ENCODE assay signal across 8 mouse cellular contexts in genomic region chr17:47629717-47630677, GRCm38 (mm10). TPM values are rescaled to one million over a fixed set of nuclear protein-coding genes. Genes with fewer than 3 reads are reported as not detected.
DNase-seq lines count a peak whose midpoint lies in the region; ATAC-seq lines count a peak whose summit lies in the region.

No protein-coding gene starts in this region.

- intact Hi-C loops in heart, postnatal 10 days (cut with DNase I) = loop anchor here (5.0 kb wide), 1 partner anchor 47 kb away; no protein-coding TSS in a partner anchor

- DNase-seq in embryo, embryonic 10 days (ENCODE audit: low spot score) = peak; percentile 45
- DNase-seq in embryo, embryonic 9.5 days (ENCODE audit: extremely low spot score) = no peak
- DNase-seq in MN1 (ENCODE audit: low spot score) = peak; percentile 53
- DNase-seq in heart, postnatal 10 days = peak; percentile 44 to 57
- DNase-seq in left cerebral cortex, adult 18-20 months (ENCODE audit: low spot score in 2 of 2) = peak; percentile 24 to 30
- DNase-seq in spleen, postnatal 10 days (ENCODE audit: low spot score in 2 of 2) = peak; percentile 63 to 71

- ATAC-seq in erythroblast, adult 5-6 weeks (replicated peaks; ENCODE audit: low FRiP score, poor library complexity, severe bottlenecking) = peak; percentile 54
- ATAC-seq in megakaryocyte progenitor cell, adult 5-6 weeks (replicated peaks; ENCODE audit: poor library complexity) = peak; percentile 17

RNA-seq across cellular contexts. Expression of gene Usp49, which starts 0.5 kb away (rescaled TPM):
- total RNA-seq in erythroblast, adult 5-6 weeks (2015; ENCODE audit: low replicate concordance) = 7.3 and 36.5 TPM in 2 replicates
- total RNA-seq in erythroblast, adult 5-6 weeks (2017; ENCODE audit: low replicate concordance) = 14.8 and 27.6 TPM in 2 replicates
- 1 to 10 TPM; 5.4 to 5.5 TPM for total RNA-seq in heart, postnatal 10 days (2021)
- total RNA-seq in left cerebral cortex, adult 18-20 months (2021) = 10 to 100 TPM in 1 of 2 experiments, 1 to 10 TPM in 1; 8.0 to 11.3 TPM
- total RNA-seq in megakaryocyte progenitor cell, adult 5-6 weeks (2015) = 4.8 and 5.9 TPM in 2 replicates
- total RNA-seq in megakaryocyte progenitor cell, adult 5-6 weeks (2017) = 4.5 and 6.4 TPM in 2 replicates

RNA-seq across cellular contexts. Expression of gene Gm20517, which starts 18.6 kb away (rescaled TPM):
- 2.5 and 4.8 TPM in 2 replicates for total RNA-seq in erythroblast, adult 5-6 weeks (2015; ENCODE audit: low replicate concordance)
- total RNA-seq in erythroblast, adult 5-6 weeks (2017; ENCODE audit: low replicate concordance) = 6.3 and 16.2 TPM in 2 replicates
- 1 to 10 TPM; 3.0 to 3.5 TPM for total RNA-seq in heart, postnatal 10 days (2021)
- 1 to 10 TPM; 3.3 to 8.3 TPM for total RNA-seq in left cerebral cortex, adult 18-20 months (2021)
- 0.56 and 2.2 TPM in 2 replicates for total RNA-seq in megakaryocyte progenitor cell, adult 5-6 weeks (2015)
- 3.4 and 3.6 TPM in 2 replicates for total RNA-seq in megakaryocyte progenitor cell, adult 5-6 weeks (2017)

RNA-seq across cellular contexts. Expression of gene Med20, which starts 18.6 kb away (rescaled TPM):
- total RNA-seq in erythroblast, adult 5-6 weeks (2015; ENCODE audit: low replicate concordance) = 10.4 and 19.9 TPM in 2 replicates
- total RNA-seq in erythroblast, adult 5-6 weeks (2017; ENCODE audit: low replicate concordance) = 48.5 and 68.2 TPM in 2 replicates
- total RNA-seq in heart, postnatal 10 days (2021) = 10 to 100 TPM; 21.9 to 23.0 TPM
- total RNA-seq in left cerebral cortex, adult 18-20 months (2021) = 10 to 100 TPM; 33.0 to 33.5 TPM
- total RNA-seq in megakaryocyte progenitor cell, adult 5-6 weeks (2015) = 20.4 and 23.8 TPM in 2 replicates
- total RNA-seq in megakaryocyte progenitor cell, adult 5-6 weeks (2017) = 37.7 and 40.7 TPM in 2 replicates

RNA-seq across cellular contexts. Expression of gene Bysl, which starts 18.7 kb away (rescaled TPM):
- total RNA-seq in erythroblast, adult 5-6 weeks (2015; ENCODE audit: low replicate concordance) = 1.2 and 2.1 TPM in 2 replicates
- total RNA-seq in erythroblast, adult 5-6 weeks (2017; ENCODE audit: low replicate concordance) = 3.2 and 4.3 TPM in 2 replicates
- total RNA-seq in heart, postnatal 10 days (2021) = 10 to 100 TPM; 17.2 to 19.0 TPM
- 10 to 100 TPM; 18.3 to 18.7 TPM for total RNA-seq in left cerebral cortex, adult 18-20 months (2021)
- total RNA-seq in megakaryocyte progenitor cell, adult 5-6 weeks (2015) = 9.8 and 11.6 TPM in 2 replicates
- 15.4 and 16.0 TPM in 2 replicates for total RNA-seq in megakaryocyte progenitor cell, adult 5-6 weeks (2017)

RNA-seq across cellular contexts. Expression of gene Tomm6, which starts 58.2 kb away (rescaled TPM):
- total RNA-seq in erythroblast, adult 5-6 weeks (2015; ENCODE audit: low replicate concordance) = 24.2 and 44.9 TPM in 2 replicates
- total RNA-seq in erythroblast, adult 5-6 weeks (2017; ENCODE audit: low replicate concordance) = 9.1 and 10.8 TPM in 2 replicates
- total RNA-seq in heart, postnatal 10 days (2021) = 100 to 1,000 TPM; 150 to 154 TPM
- 100 to 1,000 TPM; 205 to 227 TPM for total RNA-seq in left cerebral cortex, adult 18-20 months (2021)
- 194 and 226 TPM in 2 replicates for total RNA-seq in megakaryocyte progenitor cell, adult 5-6 weeks (2015)
- 49.9 and 72.6 TPM in 2 replicates for total RNA-seq in megakaryocyte progenitor cell, adult 5-6 weeks (2017)
